Comparison of ENCODE assay signal across 8 mouse cellular contexts in genomic region chr5:64805131-64805872, GRCm38 (mm10). TPM values are rescaled to one million over a fixed set of nuclear protein-coding genes. Genes with fewer than 3 reads are reported as not detected.
DNase-seq lines count a peak whose midpoint lies in the region; ATAC-seq and TF ChIP-seq lines count a peak whose summit lies in the region.

No protein-coding gene starts in this region.

- H3K4me1 ChIP-seq in heart, embryonic 12.5 days (replicated peaks): peaks cover 43% of the 10 kb centered on the region
- H3K4me1 ChIP-seq in ES-E14 (ENCODE audit: control insufficient read depth in 2 of 2, insufficient read depth in 2 of 2, low read length in 2 of 2, poor library complexity in 1 of 2): peaks cover 13 to 17% of the 10 kb centered on the region in 2 experiments
- peaks cover 51% of the 10 kb centered on the region for H3K4me1 ChIP-seq in heart, embryonic 15.5 days (replicated peaks)
- peaks cover 71% of the 10 kb centered on the region for H3K4me1 ChIP-seq in midbrain, embryonic 10.5 days

- H3K4me2 ChIP-seq in heart, embryonic 12.5 days: peak overlapping the region; percentile 84
- H3K4me2 ChIP-seq in heart, embryonic 15.5 days: peak overlapping the region; percentile 75

- peaks cover 12% of the 10 kb centered on the region; the same call in 1 of the 2 replicates for H3K36me3 ChIP-seq in heart, embryonic 12.5 days
- H3K36me3 ChIP-seq in ES-E14 (ENCODE audit: control insufficient read depth, insufficient read depth, low read length, poor library complexity, severe bottlenecking): peaks cover 4% of the 10 kb centered on the region; the same call in 1 of the 2 replicates
- H3K36me3 ChIP-seq in heart, embryonic 15.5 days: no peaks in the 10 kb centered on the region
- peaks cover 31% of the 10 kb centered on the region for H3K36me3 ChIP-seq in midbrain, embryonic 10.5 days

- no peak for ATAC-seq in heart, embryonic 12.5 days (ENCODE audit: insufficient number of reproducible peaks, low FRiP score)
- no peak for ATAC-seq in heart, embryonic 15.5 days (replicated peaks; ENCODE audit: insufficient number of reproducible peaks, insufficient read depth, low FRiP score, low read depth)
- no peak for ATAC-seq in granulocyte monocyte progenitor cell, adult 5-6 weeks (replicated peaks; ENCODE audit: poor library complexity, severe bottlenecking)

- 5% methylated on average over 7 of the region's 7 CpGs for whole genome bisulfite sequencing in heart, embryonic 12.5 days
- 8% methylated on average over 7 of the region's 7 CpGs for WGBS in heart, embryonic 15.5 days
- 3% methylated on average over 7 of the region's 7 CpGs for WGBS in midbrain, embryonic 10.5 days

- no peaks in the 10 kb centered on the region for H3K27me3 ChIP-seq in heart, embryonic 12.5 days (replicated peaks)
- no peaks in the 10 kb centered on the region for H3K27me3 ChIP-seq in heart, embryonic 15.5 days
- H3K27me3 ChIP-seq in midbrain, embryonic 10.5 days (ENCODE audit: low read depth, poor library complexity, severe bottlenecking): no peaks in the 10 kb centered on the region

- no peak for DNase-seq in heart, postnatal 4 days
- DNase-seq in ES-E14 (ENCODE audit: low read depth, low spot score): no peak
- peak; percentile 33 for DNase-seq in midbrain, embryonic 10.5 days (ENCODE audit: low spot score)
- no peak for DNase-seq in natural killer cell, adult 2 months (ENCODE audit: low spot score in 2 of 2)
- no peak for DNase-seq in urinary bladder, adult 2 months (ENCODE audit: low spot score)

- peak overlapping the region; percentile 54 for H3K4me3 ChIP-seq in heart, embryonic 12.5 days
- peak overlapping the region; percentile 46 to 89 for H3K4me3 ChIP-seq in ES-E14 (ENCODE audit: insufficient read depth in 1 of 2, low read depth in 1 of 2, low read length in 2 of 2, poor library complexity in 1 of 2, severe bottlenecking in 1 of 2)
- peak overlapping the region; percentile 96 for H3K4me3 ChIP-seq in heart, embryonic 15.5 days
- peak overlapping the region; percentile 97 for H3K4me3 ChIP-seq in midbrain, embryonic 10.5 days

- peak overlapping the region; percentile 96 for H3K27ac ChIP-seq in heart, embryonic 12.5 days (ENCODE audit: poor library complexity, severe bottlenecking)
- peak overlapping the region; percentile 75; the same call in 1 of the 2 replicates for H3K27ac ChIP-seq in ES-E14 (ENCODE audit: insufficient read depth, low read depth, low read length, poor library complexity, severe bottlenecking)
- H3K27ac ChIP-seq in heart, embryonic 15.5 days: peak overlapping the region; percentile 93
- peak overlapping the region; percentile 99 for H3K27ac ChIP-seq in midbrain, embryonic 10.5 days (replicated peaks)

- peak overlapping the region; percentile 84 for H3K9ac ChIP-seq in heart, embryonic 12.5 days
- H3K9ac ChIP-seq in ES-E14 (ENCODE audit: insufficient read depth, low read depth, low read length, poor library complexity, severe bottlenecking): peak overlapping the region; percentile 6; the same call in 1 of the 2 replicates
- H3K9ac ChIP-seq in heart, embryonic 15.5 days: peak overlapping the region; percentile 62

- H3K9me3 ChIP-seq in heart, embryonic 12.5 days (replicated peaks): no peaks in the 10 kb centered on the region
- no peaks in the 10 kb centered on the region for H3K9me3 ChIP-seq in ES-E14 (ENCODE audit: control insufficient read depth, insufficient read depth, low read depth, low read length)
- H3K9me3 ChIP-seq in heart, embryonic 15.5 days (replicated peaks): no peaks in the 10 kb centered on the region
- peaks cover 2% of the 10 kb centered on the region; the same call in 1 of the 2 replicates for H3K9me3 ChIP-seq in midbrain, embryonic 10.5 days (replicated peaks)

- in situ Hi-C loops in ES-E14 (cut with MboI; ENCODE audit: low sequenced_read_pairs in 2 of 2, unreplicated experiment in 2 of 2): loop anchor here in 1 of 2 experiments (25.0 kb wide), 1 partner anchor 218 kb away; no protein-coding TSS in a partner anchor

TF ChIP-seq in ES-E14, 5 proteins besides CTCF, POLR2A, EP300 and RAD21:
- TF ChIP-seq ZNF384 (IDR thresholded peaks at IDR 0.05; ENCODE audit: low read depth, low read length) (0 out of 2 replicates have a peak, but pooled peaks have one; percentile 48), CHD2 (IDR thresholded peaks at IDR 0.05; ENCODE audit: low read depth, low read length) (no peak)

RNA-seq across cellular contexts. Expression of gene Klf3, which starts 2.1 kb away (rescaled TPM):
- 66.9 and 69.7 TPM in 2 replicates for polyA plus RNA-seq in heart, embryonic 12.5 days (2016; fragmentation: Nextera tagmentation; extraction: Ambion mirVana)
- total RNA-seq in heart, postnatal 4 days (2021): 10 to 100 TPM; 73.2 to 76.3 TPM
- 22.9 and 31.8 TPM in 2 replicates for total RNA-seq in ES-E14 (2012; rRNA removed)
- 44.3 and 53.3 TPM in 2 replicates for polyA plus RNA-seq in heart, embryonic 15.5 days (2015; fragmentation: Nextera tagmentation; extraction: Ambion mirVana)
- 61.9 and 63.1 TPM in 2 replicates for polyA plus RNA-seq in midbrain, embryonic 10.5 days (2016; fragmentation: Nextera tagmentation; extraction: Ambion mirVana)
- polyA plus RNA-seq in urinary bladder, adult 2 months (2012; rRNA removed): 55.4 and 59.6 TPM in 2 replicates
- 23.6 and 28.1 TPM in 2 replicates for total RNA-seq in granulocyte monocyte progenitor cell, adult 5-6 weeks (2014; fragmentation: Nextera tagmentation)
- 6.9 and 8.9 TPM in 2 replicates for total RNA-seq in granulocyte monocyte progenitor cell, adult 5-6 weeks (2017)

Comparison
In these comparisons a context has a peak if more than half of its experiments do, and no peak if none do; other contexts are left out.
1. H3K9ac ChIP-seq: peak in every context shown above with its lines; median percentile 84 in heart, embryonic 12.5 days; 62 in heart, embryonic 15.5 days; 6 in ES-E14.